Mouse (Mus musculus) C2C12 (cell line): ENCODE measurements at regions not wholly inside any gene's neighbourhood (a gene's known extent, or its start where the extent isn't known, plus 50 kb on each side); places are given as distances from the start of the nearest gene placed in this dataset.

ENCODE experiments used
- CEBPB ChIP-seq: IDR thresholded peaks from one replicate; pipeline ENCODE4 v1.6.1; 2011; ENCODE audit warnings: low read depth, mild to moderate bottlenecking, control low read depth, moderate library complexity
- CTCF ChIP-seq: IDR thresholded peaks from one replicate; pipeline ENCODE4 v1.5.1; 2011; ENCODE audit not compliant: control insufficient read depth, insufficient read depth, insufficient read length
- MAX ChIP-seq: IDR thresholded peaks from one replicate; pipeline ENCODE4 v1.6.1; 2011; ENCODE audit warnings: mild to moderate bottlenecking, control low read depth
- MYOG ChIP-seq: IDR thresholded peaks from one replicate; pipeline ENCODE4 v1.6.1; 2011; ENCODE audit not compliant: control insufficient read depth, insufficient read length; ENCODE audit errors: extremely low read depth
- USF1 ChIP-seq: IDR thresholded peaks from one replicate; pipeline ENCODE4 v1.6.1; 2011; ENCODE audit warnings: low read depth, mild to moderate bottlenecking, control low read depth, moderate library complexity

DNA sequence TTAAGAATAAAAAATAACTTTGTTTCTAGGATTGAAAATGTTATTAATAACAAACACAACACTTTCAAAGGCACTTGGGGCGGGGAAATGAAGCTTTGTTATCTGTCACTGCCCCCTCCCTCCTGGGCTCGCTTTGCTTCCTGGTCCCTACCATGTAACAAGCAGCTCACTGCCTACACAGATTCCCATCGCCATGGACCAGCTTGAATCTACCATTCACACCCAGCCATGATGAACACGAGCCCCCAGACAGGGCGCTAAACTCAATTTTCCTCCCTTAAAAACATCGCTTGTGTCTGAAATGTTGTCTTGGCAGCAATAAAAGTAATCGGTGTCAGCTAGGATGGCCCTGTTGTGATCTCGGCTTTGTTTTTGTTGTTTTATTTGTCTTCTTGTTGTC lies 88.0 kb downstream of the 1190002N15Rik start:
- no peak for TF ChIP-seq MYOG
- TF ChIP-seq CTCF: no peak
- no peak for TF ChIP-seq MAX
- no peak for TF ChIP-seq CEBPB
- no peak for TF ChIP-seq USF1
